Mouse (Mus musculus) liver, adult 2 months (tissue): ENCODE measurements at regions not wholly inside any gene's neighbourhood (a gene's known extent, or its start where the extent isn't known, plus 50 kb on each side); places are given as distances from the start of the nearest gene placed in this dataset.

ENCODE experiments used
- DNase-seq: peaks from one replicate; pipeline ENCODE4 v3.0.0-alpha.2; 2011; ENCODE audit warnings: low read depth, low spot score; ENCODE audit errors: extremely low read depth
- H3K27ac ChIP-seq: fragments of 200-500 bp; replicated peaks from 2 replicates; pipeline ENCODE4 v1.5.1; 2012; ENCODE audit warnings: low read depth, mild to moderate bottlenecking, control low read depth, inconsistent platforms, low read length; ENCODE audit not compliant: insufficient read depth
- H3K27me3 ChIP-seq: fragments of 200-500 bp; 2 replicates; pipeline ENCODE4 v1.6.1; 2012; ENCODE audit warnings: mild to moderate bottlenecking, moderate library complexity, low read length, inconsistent platforms; ENCODE audit not compliant: control insufficient read depth, insufficient read depth
- H3K36me3 ChIP-seq: fragments of 200-500 bp; 2 replicates; pipeline ENCODE4 v1.6.1; 2012; ENCODE audit warnings: low read length, inconsistent platforms; ENCODE audit not compliant: control insufficient read depth, insufficient read depth
- H3K4me1 ChIP-seq: fragments of 200-500 bp; 2 replicates; pipeline ENCODE4 v1.6.1; 2011; ENCODE audit warnings: low read length; ENCODE audit not compliant: control insufficient read depth, insufficient read depth
- H3K4me3 ChIP-seq: fragments of 200-500 bp; 2 replicates; pipeline ENCODE4 v1.5.1; 2011; ENCODE audit warnings: low read depth, mild to moderate bottlenecking, control low read depth, low read length, moderate library complexity; ENCODE audit not compliant: insufficient read depth
- H3K79me2 ChIP-seq: fragments of 200-500 bp; 2 replicates; pipeline ENCODE4 v1.6.1; 2012; ENCODE audit warnings: inconsistent platforms, mild to moderate bottlenecking, low read length, moderate library complexity; ENCODE audit not compliant: control insufficient read depth, insufficient read depth
- H3K9ac ChIP-seq: fragments of 200-500 bp; 2 replicates; pipeline ENCODE4 v1.6.1; 2012; ENCODE audit warnings: low read depth, mild to moderate bottlenecking, control low read depth, inconsistent platforms, low read length
- CTCF ChIP-seq: fragments of 200-500 bp; IDR thresholded peaks from 2 replicates; pipeline ENCODE4 v1.5.1; 2011; ENCODE audit warnings: low read depth, low read length, control low read depth
- POLR2A ChIP-seq: fragments of 200-500 bp; IDR thresholded peaks from 2 replicates; pipeline ENCODE4 v1.6.1; 2011; ENCODE audit warnings: low read length, control low read depth; ENCODE audit not compliant: insufficient read depth; ENCODE audit errors: extremely low read depth
- WGBS: fragments of 180-500 bp; shearing (Covaris S2); methylation state at CpG from one replicate; pipeline ENCODE4 v1.1.7; 2018; 5-methylcytosine and 5-hydroxymethylcytosine counted together

DNA sequence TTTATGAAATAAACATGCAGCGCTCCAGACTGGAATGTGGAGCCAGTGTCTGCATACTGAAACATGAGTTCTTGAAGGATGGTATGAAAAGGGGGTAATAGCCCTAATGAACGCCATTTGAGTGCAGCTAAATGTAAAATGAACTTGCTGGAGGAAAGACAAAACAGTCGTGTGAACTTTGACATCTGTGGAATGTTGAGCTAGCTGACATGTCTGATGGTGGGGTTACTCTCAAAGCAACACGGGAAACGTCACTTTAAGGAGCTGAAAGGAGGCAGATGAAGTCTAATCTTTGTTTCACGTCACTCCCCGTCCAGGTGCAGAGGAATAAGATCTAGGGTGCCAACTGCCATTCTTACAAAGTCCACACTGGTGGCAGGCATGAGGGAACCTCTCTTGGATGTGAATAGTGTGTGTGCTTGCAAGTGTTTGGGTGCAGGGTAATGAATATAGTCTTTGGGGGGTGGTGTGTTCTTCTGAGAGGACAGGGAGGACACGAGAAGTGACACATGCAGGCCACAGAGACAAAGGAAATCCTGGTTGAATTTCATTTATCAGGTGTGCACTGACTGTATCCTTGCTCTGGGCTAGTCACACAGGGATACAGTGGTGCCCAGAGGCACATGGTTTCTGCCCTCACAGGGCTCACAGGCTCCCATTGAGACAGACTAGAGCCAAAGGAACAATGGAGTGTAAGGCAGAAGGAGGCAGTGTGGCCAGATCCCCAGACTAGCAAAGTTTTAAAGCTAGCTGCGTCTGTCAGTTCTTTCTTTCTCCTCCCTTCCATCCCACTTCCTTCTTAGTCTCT lies 228.0 kb downstream of the Gm765 start:
- Histone ChIP-seq H3K36me3 (no peaks in the 10 kb centered on the region), H3K27ac (no peak overlapping the region), H3K79me2 (no peaks in the 10 kb centered on the region), H3K4me3 (no peak overlapping the region), H3K27me3 (no peaks in the 10 kb centered on the region), H3K4me1 (no peaks in the 10 kb centered on the region), H3K9ac (no peak overlapping the region)
- no peak for DNase-seq
- TF ChIP-seq POLR2A, result no peak
- TF ChIP-seq CTCF, result no peak
- 46% methylated on average over 9 of the region's 9 CpGs for WGBS

GRCm38 (mm10) chr6:98113708-98114107 lies 228.8 kb downstream of the Gm765 start:
- no peaks in the 10 kb centered on the region for H3K4me1 ChIP-seq
- no peak for TF ChIP-seq POLR2A
- no peak for TF ChIP-seq CTCF
- H3K79me2 ChIP-seq, result no peaks in the 10 kb centered on the region
- peak; percentile 28 for DNase-seq
- 48% methylated on average over 7 of the region's 7 CpGs for WGBS
- H3K9ac ChIP-seq, result no peak overlapping the region
- H3K27ac ChIP-seq, result no peak overlapping the region
- H3K36me3 ChIP-seq, result no peaks in the 10 kb centered on the region
- H3K4me3 ChIP-seq, result no peak overlapping the region
- no peaks in the 10 kb centered on the region for H3K27me3 ChIP-seq

DNA sequence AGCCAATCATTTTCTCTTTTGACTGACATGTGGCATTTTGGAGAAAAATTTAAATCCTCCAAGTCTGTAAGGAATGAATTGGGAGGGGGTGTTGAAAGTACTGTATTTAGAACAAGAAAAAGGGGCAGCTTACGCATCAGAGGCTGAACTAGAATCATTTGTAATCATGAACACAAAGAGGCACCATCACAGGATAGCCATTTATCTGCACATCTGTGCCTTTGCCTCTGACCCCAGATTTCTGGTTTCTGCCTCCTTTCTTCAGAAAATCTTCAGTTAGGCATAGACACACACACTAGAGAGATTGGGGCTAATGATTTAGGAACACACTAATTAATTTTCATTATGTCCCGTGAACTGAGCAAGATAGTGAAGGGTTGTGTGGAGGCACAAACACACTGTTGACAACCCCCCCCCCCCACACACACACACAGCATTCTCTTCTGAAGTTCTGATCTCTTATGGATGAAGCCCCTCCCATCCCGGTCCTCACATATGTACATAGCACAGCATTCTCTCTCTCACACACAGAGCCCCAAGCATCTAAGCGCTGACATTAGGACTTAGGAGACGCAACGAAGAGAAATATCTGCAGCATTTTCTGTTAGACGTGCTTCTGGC lies 229.9 kb downstream of the Gm765 start:
- Histone ChIP-seq H3K9ac (no peak overlapping the region), H3K27ac (no peak overlapping the region), H3K79me2 (no peaks in the 10 kb centered on the region), H3K36me3 (no peaks in the 10 kb centered on the region), H3K27me3 (no peaks in the 10 kb centered on the region), H3K4me1 (no peaks in the 10 kb centered on the region), H3K4me3 (no peak overlapping the region)
- 90% methylated on average over 7 of the region's 7 CpGs for WGBS
- no peak for TF ChIP-seq CTCF
- TF ChIP-seq POLR2A, result no peak
- DNase-seq, result no peak

DNA sequence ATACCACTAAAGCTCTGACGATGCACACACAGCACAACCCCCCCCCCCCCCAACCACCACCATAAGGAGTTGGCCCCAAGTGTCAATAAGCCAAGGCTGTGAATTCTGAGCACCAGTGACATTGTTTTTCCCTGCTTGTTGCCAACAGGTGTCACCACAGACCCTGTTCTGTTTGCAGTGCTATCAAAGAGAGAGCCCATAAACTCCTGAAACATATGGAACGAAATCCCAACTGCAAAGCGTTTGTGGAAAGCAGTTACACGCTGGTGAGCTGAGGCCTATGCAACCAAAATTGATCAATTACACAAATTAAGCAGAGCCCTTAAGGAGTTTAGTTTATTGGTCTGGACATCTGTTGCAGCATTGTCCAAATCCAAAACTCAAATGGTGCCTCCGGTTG lies 235.4 kb downstream of the Gm765 start:
- WGBS, result 77% methylated on average over 5 of the region's 5 CpGs
- TF ChIP-seq POLR2A (no peak), CTCF (no peak)
- H3K4me1 ChIP-seq, result peaks cover 4% of the 10 kb centered on the region
- no peak overlapping the region for H3K9ac ChIP-seq
- no peak overlapping the region for H3K4me3 ChIP-seq
- DNase-seq, result no peak
- H3K79me2 ChIP-seq, result no peaks in the 10 kb centered on the region
- 0 out of 2 replicates have a peak, but pooled peaks cover 2% of the 10 kb centered on the region for H3K27me3 ChIP-seq
- no peak overlapping the region for H3K27ac ChIP-seq
- H3K36me3 ChIP-seq, result no peaks in the 10 kb centered on the region

GRCm38 (mm10) chr6:98105280-98106090 lies 237.1 kb downstream of the Gm765 start:
- H3K9ac ChIP-seq, result no peak overlapping the region
- H3K79me2 ChIP-seq, result no peaks in the 10 kb centered on the region
- H3K4me3 ChIP-seq, result peak overlapping the region; percentile 66
- H3K4me1 ChIP-seq, result peaks cover 4% of the 10 kb centered on the region
- no peaks in the 10 kb centered on the region for H3K36me3 ChIP-seq
- WGBS, result 34% methylated on average over 18 of the region's 18 CpGs
- no peak overlapping the region for H3K27ac ChIP-seq
- DNase-seq, result peak; percentile 58
- H3K27me3 ChIP-seq, result 0 out of 2 replicates have a peak, but pooled peaks cover 2% of the 10 kb centered on the region
- TF ChIP-seq POLR2A, result no peak
- peak; percentile 20; the same call in 1 of the 2 replicates for TF ChIP-seq CTCF
